Mouse (Mus musculus) liver, adult (tissue): Measurements from ENCODE around the gene Hcls1.

Experiments
- GATA4 ChIP-seq: IDR thresholded peaks from 2 replicates; pipeline ENCODE4 v1.6.1; 2014; ENCODE audit warnings: mild to moderate bottlenecking, low read length; ENCODE audit not compliant: insufficient replicate concordance

Hcls1 gene

DNA sequence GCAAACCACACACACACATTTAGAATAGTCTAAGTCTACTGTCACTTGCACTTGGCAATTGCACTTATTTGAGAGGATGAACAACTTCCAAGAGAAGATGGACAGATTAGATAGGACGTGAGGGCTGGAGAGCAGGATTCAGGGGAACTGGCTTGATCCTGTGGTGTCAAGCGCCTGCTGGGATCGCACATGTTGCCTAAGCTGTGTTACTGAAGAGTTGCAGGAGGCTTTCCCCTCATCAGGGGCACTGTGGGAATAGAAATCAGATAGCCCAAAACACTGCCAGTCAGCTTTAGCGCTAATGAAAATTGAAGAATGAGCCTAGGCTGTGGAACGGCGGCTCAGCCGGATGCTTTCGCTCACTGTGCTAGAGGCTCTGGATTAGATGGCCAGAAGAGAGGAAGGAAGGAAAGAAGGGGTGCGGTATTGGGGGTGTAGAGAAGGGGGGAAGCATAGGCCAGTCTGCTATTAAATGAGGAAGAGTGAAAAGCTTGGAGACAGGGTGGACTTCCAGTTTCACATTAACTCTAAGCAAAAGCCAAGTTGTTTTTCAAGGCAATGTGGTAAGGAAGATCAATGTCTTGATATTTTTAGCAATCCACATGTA is 64.7 kb downstream of the Hcls1 start:
- TF ChIP-seq GATA4 = no peak

DNA sequence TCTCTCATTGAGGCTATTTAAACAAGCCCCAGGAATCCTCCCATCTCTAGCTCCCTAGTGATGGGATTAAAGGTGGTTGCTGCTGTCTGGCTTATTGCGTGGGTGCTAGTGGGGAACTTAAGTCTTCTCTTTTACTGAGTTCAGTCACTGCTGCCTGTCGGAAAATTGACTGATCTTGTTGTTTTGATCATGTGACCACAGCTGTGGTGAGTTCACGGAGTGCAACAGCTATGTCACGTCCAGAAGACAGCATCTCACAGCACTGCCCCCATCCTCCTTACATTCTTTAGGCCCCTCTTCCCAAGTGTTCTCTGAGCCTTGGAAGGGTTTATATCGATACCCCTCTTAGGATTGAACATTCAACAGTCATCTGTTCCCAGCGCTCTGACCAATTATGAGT is 74.5 kb downstream of the Hcls1 start:
- TF ChIP-seq GATA4 = no peak

DNA sequence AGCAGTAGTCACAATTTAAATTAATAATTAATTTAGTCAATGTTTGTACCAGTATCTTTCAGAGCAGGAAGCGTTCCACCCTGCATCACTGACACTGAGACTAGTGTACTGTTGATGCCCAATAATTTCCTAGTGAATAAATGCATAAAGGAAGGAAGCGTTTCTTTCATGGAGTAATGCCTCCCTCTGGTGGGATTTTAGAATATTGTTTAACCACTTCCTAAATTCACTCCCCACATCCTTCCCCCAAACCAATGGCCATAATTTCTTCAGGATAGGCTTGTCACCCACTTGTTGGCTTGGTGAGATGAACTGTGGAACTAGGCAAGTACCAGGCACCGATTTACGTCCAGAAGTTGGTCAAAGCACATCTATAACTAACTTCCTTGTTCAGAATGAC is 75.6 kb downstream of the Hcls1 start:
- TF ChIP-seq GATA4 = no peak

DNA sequence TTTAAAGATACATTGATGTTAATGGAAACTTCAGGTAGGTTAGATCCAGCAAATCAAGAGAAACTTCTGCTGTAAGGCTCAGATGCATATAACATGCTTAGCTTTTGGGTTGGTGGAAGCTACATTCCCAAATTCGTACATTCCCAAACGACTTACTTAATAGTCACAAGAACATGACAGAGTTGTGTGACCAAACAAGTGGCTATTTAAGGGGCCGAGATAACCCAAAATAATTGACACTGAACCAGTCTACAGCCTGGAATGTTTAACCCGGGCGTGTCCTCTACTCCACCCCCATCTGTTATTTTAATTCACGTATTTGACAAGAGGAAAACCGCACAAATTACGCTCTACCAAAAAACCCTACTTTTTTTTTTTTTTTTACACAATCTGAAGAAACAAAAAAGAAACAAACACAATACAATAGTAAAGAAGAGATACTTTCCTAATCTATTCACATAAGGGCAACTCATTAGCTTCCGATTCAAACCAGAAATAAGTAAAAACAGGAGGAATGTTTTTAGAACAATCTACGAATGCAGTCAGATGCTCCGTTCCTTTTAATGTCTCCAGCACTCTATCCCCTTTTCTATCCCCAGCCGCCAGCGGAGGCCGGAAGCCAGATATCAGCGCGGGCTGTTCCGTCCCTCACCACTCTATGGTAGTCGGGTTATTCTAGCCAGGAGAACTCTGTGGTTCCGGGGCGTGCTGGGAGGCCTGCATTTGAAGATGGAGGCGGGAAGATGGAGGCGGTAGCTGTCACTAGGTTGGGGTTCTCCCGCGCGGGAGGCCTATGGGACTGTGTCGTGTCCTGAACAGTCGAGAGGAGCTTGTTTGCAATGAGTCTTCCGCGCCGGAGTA is 76.5 kb downstream of the Hcls1 start, which contains the start of gene Polq:
Gene Polq, plus strand, starts transcription at position 726 of the 861 bp plus-strand sequence.
- peak; percentile 91; the same call in 1 of the 2 replicates for TF ChIP-seq GATA4

DNA sequence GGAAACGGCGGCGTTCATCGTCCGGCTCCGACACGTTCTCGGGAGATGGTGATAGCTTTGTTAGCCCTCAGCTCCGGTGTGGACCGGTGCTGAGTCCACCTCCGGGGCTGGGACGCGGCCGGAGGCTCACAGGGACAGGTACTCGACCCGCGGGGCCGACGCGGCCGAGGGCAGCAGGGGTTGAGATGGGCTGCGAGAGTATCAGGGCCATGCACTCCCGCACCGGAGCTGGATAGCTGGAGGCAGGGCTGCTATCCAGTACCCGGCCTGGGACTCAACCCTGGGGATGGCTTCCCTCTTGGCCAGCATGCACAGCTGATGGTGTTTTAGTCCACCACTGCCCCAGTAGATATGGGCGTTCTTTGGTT is 77.1 kb downstream of the Hcls1 start:
- no peak for TF ChIP-seq GATA4

DNA sequence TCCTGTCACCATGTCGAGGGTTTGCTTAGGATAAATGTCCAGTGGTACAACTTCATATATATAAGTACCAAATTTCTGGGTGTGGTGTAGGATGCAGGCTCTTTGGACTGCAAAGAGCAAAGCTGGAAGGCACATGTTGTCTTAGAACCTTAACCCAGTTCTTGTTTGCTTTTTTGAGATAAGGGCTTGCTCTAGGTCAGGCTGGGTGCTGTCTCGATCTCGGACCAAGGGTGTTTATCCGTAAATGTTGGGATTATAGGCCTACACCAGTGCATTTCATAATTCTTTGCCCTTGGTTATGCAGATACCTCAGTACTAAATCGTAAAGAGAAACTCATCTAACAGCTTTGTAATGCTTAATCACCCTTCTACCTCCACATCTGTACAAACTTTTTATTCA is 77.6 kb downstream of the Hcls1 start:
- no peak for TF ChIP-seq GATA4
